Mouse (Mus musculus): ENCODE measurements at regions not wholly inside any gene's neighbourhood (a gene's known extent, or its start where the extent isn't known, plus 50 kb on each side); places are given as distances from the start of the nearest gene placed in this dataset.
A peak's percentile ranks its signal among the peaks of the same experiment; 100 is the strongest.

DNA sequence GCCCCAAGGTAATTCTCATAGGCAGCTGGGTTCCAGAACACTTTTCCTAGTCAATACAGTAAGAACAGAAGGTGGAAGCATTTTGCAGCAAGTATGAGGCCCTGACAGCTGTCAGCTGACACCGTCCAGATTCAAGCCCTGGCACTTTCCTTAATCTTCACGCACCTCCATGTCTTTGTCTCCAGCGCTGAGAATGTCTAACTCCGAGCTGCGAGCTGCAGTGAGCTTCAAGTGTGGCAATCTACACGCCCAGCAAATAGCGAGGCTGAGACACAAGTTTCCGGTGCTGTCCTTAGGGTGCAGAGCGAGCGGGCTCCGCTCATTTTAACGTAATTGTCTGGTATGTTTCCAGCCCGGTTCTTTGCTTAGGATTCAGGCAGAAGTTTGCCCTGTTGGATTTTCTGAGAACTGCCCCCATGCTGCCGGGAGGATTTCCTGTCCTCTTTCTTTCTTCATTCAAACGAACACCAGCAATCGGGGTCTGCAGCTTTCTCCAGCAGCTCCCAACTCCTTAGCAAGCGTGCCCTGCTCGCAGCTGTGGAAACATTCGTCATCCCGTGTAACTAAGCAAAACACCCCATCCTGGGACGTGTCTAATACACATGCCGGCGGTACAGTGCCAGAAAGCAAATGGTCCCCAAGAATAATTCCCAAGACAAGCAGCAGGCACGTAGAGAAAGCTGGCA lies 54.5 kb downstream of the Irx3 start:
- intact Hi-C loops (cut with DNase I): no loop called here
- Histone ChIP-seq H3K4me3 (peak overlapping the region; percentile 62), H3K27ac (no peak overlapping the region)
- peak; percentile 41 for DNase-seq
- no peak for TF ChIP-seq CTCF (IDR thresholded peaks at IDR 0.05)

DNA sequence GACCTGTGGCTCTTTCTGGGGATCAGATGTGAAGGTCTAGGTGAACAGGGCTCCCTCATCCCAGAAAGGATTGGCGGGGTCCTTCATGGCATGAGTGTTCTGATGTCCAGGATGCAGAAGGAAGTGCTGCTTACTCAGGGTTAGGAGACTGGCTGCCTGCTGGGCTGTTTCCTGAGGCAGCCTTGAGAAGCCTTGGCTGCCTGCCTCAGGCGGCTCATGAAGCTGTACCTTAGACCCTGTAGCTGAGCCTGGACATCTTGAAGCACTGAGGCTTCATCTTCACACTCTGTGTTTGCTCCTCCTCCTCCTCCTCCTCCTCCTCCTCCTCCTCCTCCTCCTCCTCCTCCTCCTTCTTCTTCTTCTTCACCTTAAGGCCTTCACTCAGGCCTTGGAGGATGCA lies 77.2 kb downstream of the Irx3 start:
- TF ChIP-seq CTCF (IDR thresholded peaks at IDR 0.05): no peak
- no peak overlapping the region for H3K4me3 ChIP-seq
- DNase-seq: no peak
- intact Hi-C loops (cut with DNase I): no loop called here
- no peak overlapping the region for H3K27ac ChIP-seq
